Mouse (Mus musculus): ENCODE results near the gene Fras1. TPM values are rescaled to one million over a fixed set of nuclear protein-coding genes. Genes with fewer than 3 reads are reported as not detected.

Fras1 gene
- polyA plus RNA-seq, 1 experiment from 2014 or later, result 7.7 TPM

DNA sequence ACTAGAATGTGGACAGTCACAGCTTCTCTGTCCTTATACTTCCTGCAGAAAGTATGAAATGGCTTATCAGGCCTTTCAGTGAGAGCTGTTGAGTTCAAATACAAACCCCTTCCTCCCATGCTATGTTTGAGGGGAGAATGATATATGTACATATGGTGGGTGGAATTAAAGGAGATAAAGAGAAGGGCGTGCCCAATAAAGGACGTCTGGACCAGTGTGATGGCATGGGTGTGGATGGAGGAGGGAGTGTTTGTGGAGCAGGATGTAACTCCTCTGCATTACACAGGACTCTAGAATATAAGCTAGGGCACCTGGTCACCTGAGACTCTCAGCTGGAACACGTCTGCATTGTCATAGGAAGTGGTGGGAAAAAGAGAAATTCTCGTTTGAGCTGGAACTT lies 85.8 kb downstream of the Fras1 start:
- no peaks in the 10 kb centered on the region for H3K36me3 ChIP-seq
- H3K4me3 ChIP-seq, result no peak overlapping the region
- H3K27me3 ChIP-seq (ENCODE audit: insufficient read depth, poor library complexity, severe bottlenecking), result no peaks in the 10 kb centered on the region
- WGBS, result 82% methylated on average over 4 of the region's 4 CpGs
- H3K27ac ChIP-seq, result no peak overlapping the region
- no peaks in the 10 kb centered on the region for H3K9me3 ChIP-seq
- H3K4me1 ChIP-seq (replicated peaks), result no peaks in the 10 kb centered on the region
- DNase-seq (ENCODE audit: low spot score), result no peak

DNA sequence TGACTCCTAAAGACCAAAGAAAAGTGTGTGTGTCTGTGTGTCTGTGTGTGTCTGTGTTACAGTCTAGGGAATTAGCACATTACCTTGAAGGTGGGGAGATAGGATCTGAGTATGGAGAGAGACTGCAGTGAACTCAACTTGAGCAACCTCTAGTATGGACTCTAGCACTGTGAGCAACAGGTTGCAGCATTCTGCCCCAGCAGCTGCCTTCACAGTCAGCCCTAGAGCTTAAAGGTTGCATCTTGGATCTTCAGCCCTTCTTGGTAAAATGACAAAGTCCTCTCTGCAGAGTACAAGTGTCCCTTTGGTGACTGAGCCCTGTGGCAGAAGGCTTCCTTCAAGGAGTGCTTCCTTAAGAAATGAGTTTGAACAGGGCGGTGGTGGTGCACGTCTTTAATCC lies 88.4 kb downstream of the Fras1 start:
- Histone ChIP-seq H3K4me1 (replicated peaks) (0 out of 2 replicates have a peak, but pooled peaks cover 5% of the 10 kb centered on the region), H3K4me3 (no peak overlapping the region), H3K27ac (no peak overlapping the region), H3K27me3 (ENCODE audit: insufficient read depth, poor library complexity, severe bottlenecking) (no peaks in the 10 kb centered on the region), H3K36me3 (no peaks in the 10 kb centered on the region), H3K9me3 (no peaks in the 10 kb centered on the region)
- DNase-seq (ENCODE audit: low spot score), result no peak
- 96% methylated on average over 2 of the region's 2 CpGs for WGBS

DNA sequence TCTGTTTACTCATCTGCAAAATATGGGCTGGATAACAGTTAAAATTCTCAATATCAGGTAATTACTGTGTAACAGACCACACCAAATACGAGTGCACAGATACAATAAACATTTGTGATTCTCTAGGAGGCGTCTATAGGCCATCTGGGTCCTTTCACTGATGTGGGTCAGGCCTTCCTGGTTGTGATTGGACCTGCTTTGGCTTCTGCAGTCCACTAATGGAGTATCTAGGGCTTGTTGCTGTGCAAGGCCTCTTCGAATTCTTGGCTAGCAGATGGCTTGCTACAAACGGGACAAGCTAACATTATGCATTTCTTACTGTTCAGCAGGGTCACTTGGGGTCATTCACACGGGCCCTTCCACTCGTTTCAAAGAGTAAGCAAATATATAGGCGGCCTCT lies 92.7 kb downstream of the Fras1 start:
- H3K4me1 ChIP-seq (replicated peaks), result 0 out of 2 replicates have a peak, but pooled peaks cover 5% of the 10 kb centered on the region
- H3K9me3 ChIP-seq, result no peaks in the 10 kb centered on the region
- 47% methylated on average over 7 of the region's 7 CpGs for WGBS
- no peaks in the 10 kb centered on the region for H3K27me3 ChIP-seq (ENCODE audit: insufficient read depth, poor library complexity, severe bottlenecking)
- H3K4me3 ChIP-seq, result no peak overlapping the region
- no peak overlapping the region for H3K27ac ChIP-seq
- no peak for DNase-seq (ENCODE audit: low spot score)
- H3K36me3 ChIP-seq, result no peaks in the 10 kb centered on the region

DNA sequence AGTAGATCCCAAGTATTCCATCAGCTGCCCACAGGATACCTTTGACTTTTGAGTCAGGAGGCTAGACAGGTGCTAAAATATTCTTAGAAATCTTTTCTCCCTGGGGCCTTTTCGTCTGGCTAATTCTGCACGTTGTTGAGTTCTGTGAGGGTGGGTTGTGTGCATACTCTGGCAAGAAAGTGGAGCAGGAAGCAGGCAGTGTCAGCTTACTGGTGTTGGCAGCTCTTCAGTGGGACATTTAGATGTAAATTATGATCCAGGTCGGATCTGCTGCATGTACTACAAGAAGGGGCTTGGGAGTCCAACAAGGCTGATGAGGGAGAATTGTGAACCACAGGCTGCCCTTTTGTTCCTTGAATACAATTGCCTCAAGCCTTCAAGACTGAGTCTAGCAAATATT lies 98.2 kb downstream of the Fras1 start:
- WGBS, result 56% methylated on average over 3 of the region's 3 CpGs
- no peak for DNase-seq (ENCODE audit: low spot score)
- no peaks in the 10 kb centered on the region for H3K36me3 ChIP-seq
- H3K27ac ChIP-seq, result no peak overlapping the region
- H3K9me3 ChIP-seq, result no peaks in the 10 kb centered on the region
- 0 out of 2 replicates have a peak, but pooled peaks cover 5% of the 10 kb centered on the region for H3K4me1 ChIP-seq (replicated peaks)
- no peaks in the 10 kb centered on the region for H3K27me3 ChIP-seq (ENCODE audit: insufficient read depth, poor library complexity, severe bottlenecking)
- H3K4me3 ChIP-seq, result no peak overlapping the region

DNA sequence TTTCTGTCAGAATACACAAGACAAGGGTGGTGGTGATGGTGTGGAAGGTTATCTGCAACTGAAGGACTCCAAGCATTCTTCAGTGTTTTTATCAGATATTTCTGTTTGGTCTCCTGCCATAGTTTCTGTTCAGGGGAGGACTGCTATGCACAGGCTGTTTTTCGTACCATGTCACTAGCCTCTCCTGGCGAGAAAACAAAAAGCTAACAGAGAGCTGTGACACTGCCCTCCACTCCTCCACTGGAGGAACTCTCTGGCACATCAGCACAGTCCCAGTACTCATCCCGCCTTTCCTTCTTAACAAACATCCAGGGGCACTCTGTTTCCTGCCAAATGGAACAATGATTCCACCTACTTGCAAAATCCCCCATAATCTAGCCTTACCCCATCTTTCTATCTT lies 101.7 kb downstream of the Fras1 start:
- 81% methylated on average over 3 of the region's 3 CpGs for WGBS
- H3K9me3 ChIP-seq, result no peaks in the 10 kb centered on the region
- no peak for DNase-seq (ENCODE audit: low spot score)
- H3K4me1 ChIP-seq (replicated peaks), result 0 out of 2 replicates have a peak, but pooled peaks cover 10% of the 10 kb centered on the region
- H3K4me3 ChIP-seq, result no peak overlapping the region
- no peak overlapping the region for H3K27ac ChIP-seq
- H3K36me3 ChIP-seq, result no peaks in the 10 kb centered on the region
- no peaks in the 10 kb centered on the region for H3K27me3 ChIP-seq (ENCODE audit: insufficient read depth, poor library complexity, severe bottlenecking)

DNA sequence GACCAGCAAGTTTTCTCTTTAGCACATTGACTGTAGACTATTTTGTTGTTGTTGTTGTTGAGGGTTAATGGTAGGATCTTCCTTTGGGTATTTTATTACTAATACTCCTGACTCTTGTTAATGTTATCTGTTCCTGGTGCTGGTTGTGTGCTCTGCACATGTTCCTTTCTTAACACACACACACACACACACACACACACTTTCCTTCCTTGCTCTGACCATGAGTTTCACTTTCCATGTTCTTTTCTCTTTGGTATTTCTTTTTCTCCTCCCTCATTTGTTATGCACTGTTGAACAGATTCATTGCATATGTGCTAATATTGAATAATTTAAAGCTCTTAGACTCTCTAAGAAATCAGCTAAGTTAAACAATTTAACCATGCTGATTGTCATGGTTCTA lies 105.2 kb downstream of the Fras1 start:
- no peak for DNase-seq (ENCODE audit: low spot score)
- H3K4me3 ChIP-seq, result no peak overlapping the region
- H3K27me3 ChIP-seq (ENCODE audit: insufficient read depth, poor library complexity, severe bottlenecking), result no peaks in the 10 kb centered on the region
- no peaks in the 10 kb centered on the region for H3K36me3 ChIP-seq
- H3K9me3 ChIP-seq, result no peaks in the 10 kb centered on the region
- H3K4me1 ChIP-seq (replicated peaks), result 0 out of 2 replicates have a peak, but pooled peaks cover 5% of the 10 kb centered on the region
- no peak overlapping the region for H3K27ac ChIP-seq

DNA sequence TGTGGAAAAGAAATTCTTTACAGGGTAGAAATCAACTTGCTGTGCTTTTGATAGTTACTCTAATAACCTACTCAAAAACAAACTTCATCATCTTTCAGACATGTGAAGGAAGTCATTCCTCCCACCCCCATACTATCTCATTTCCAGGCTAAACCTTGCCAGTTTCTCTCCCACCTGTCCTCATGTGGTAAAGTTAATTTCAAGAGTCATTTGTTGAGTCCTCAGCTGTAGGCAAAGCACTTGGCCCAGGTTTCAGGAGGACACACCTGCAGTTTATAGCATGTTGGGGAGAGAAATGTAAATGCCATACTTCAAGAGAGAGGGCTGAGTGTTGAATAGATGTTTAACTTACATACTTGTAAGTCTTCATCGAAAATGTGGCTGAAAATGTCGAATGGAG lies 107.4 kb downstream of the Fras1 start:
- 0 out of 2 replicates have a peak, but pooled peaks cover 5% of the 10 kb centered on the region for H3K4me1 ChIP-seq (replicated peaks)
- H3K9me3 ChIP-seq, result no peaks in the 10 kb centered on the region
- no peak for DNase-seq (ENCODE audit: low spot score)
- no peaks in the 10 kb centered on the region for H3K36me3 ChIP-seq
- no peaks in the 10 kb centered on the region for H3K27me3 ChIP-seq (ENCODE audit: insufficient read depth, poor library complexity, severe bottlenecking)
- H3K27ac ChIP-seq, result no peak overlapping the region
- 89% methylated on average over 2 of the region's 2 CpGs for WGBS
- H3K4me3 ChIP-seq, result no peak overlapping the region

DNA sequence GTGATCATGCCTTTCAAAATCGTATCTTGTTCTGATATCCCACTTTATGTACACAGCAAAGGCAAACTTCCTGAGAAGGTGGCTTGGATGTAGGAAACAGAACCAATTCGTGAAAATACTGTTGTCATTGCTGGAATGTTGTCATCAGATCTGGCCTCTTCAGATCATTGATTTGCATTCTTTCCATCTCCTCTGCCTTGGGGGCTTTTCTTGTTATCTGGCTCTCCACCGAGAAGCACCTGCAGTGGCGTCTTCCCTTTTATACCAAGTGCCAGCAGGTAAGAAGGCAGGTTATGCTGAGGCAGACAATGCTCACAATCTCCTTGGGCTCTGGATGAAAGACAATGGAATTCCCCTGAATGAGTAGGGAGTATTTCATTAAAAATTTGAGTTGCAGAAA lies 108.3 kb downstream of the Fras1 start:
- DNase-seq (ENCODE audit: low spot score), result no peak
- no peak overlapping the region for H3K27ac ChIP-seq
- 86% methylated on average over 4 of the region's 4 CpGs for WGBS
- no peak overlapping the region for H3K4me3 ChIP-seq
- H3K9me3 ChIP-seq, result no peaks in the 10 kb centered on the region
- H3K27me3 ChIP-seq (ENCODE audit: insufficient read depth, poor library complexity, severe bottlenecking), result no peaks in the 10 kb centered on the region
- 0 out of 2 replicates have a peak, but pooled peaks cover 5% of the 10 kb centered on the region for H3K4me1 ChIP-seq (replicated peaks)
- no peaks in the 10 kb centered on the region for H3K36me3 ChIP-seq

DNA sequence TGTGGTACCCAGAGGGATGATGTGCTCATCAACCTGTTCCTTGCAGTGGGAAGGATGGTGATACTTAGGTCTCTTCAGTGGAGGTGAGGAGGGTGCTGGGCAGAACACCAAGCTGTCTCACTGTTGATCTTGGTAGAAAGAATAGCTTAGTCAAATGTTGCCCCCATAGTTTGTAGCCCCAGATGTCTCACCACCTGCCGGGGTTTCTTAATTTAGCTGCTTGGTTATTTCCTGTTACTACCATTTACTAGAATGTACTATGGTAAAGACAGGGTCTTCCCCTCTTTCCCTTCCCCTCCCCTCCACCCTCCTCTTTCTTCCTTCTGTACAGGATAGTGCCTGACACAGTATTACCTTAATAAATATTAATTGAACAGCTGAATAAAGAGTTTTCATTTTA lies 118.7 kb downstream of the Fras1 start:
- H3K36me3 ChIP-seq, result no peaks in the 10 kb centered on the region
- no peak for DNase-seq (ENCODE audit: low spot score)
- H3K27ac ChIP-seq, result no peak overlapping the region
- WGBS, result 93% methylated on average over 1 of the region's 1 CpGs
- no peaks in the 10 kb centered on the region for H3K4me1 ChIP-seq (replicated peaks)
- no peak overlapping the region for H3K4me3 ChIP-seq
- H3K27me3 ChIP-seq (ENCODE audit: insufficient read depth, poor library complexity, severe bottlenecking), result no peaks in the 10 kb centered on the region
- no peaks in the 10 kb centered on the region for H3K9me3 ChIP-seq

DNA sequence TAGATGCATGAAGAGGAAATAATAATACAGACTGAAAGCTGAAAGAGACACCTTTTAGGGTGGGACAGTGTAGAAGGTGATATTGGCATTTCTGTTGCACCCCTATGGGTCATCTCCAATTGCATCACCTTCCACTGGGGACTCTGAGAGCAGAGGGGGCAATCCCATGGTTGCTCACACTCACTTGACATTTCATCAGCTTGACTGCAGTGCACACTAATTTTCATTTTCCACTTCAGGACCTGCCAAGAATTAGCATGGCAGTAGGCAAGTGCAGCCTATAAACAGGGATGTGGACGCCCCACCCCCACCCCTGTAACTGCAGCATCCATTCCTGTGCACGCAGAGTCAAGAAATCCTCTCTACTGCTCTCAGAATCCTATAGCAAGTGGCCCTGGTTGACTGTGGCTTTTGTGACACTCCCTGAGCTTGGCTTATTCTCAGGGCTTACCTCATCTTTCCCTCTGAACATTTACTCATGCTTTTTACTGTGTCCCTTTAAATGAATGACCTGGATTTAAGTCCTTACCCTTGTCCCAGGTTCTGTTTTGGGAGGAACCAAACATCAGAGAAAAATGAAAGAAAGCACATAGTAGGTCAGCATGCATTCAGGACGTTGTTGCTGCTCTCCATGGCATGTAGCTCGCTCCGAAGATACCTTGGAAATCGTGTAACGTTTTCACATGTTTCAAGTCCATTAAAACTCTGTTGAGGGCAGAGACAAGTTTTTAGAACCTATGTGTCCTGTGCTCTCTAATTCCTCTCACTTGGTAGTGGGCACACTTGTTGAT lies 120.9 kb downstream of the Fras1 start:
- Histone ChIP-seq H3K4me1 (replicated peaks) (no peaks in the 10 kb centered on the region), H3K27me3 (ENCODE audit: insufficient read depth, poor library complexity, severe bottlenecking) (no peaks in the 10 kb centered on the region), H3K9me3 (no peaks in the 10 kb centered on the region), H3K27ac (no peak overlapping the region), H3K36me3 (no peaks in the 10 kb centered on the region), H3K4me3 (no peak overlapping the region)
- no peak for DNase-seq (ENCODE audit: low spot score)
- WGBS, result 90% methylated on average over 7 of the region's 7 CpGs

DNA sequence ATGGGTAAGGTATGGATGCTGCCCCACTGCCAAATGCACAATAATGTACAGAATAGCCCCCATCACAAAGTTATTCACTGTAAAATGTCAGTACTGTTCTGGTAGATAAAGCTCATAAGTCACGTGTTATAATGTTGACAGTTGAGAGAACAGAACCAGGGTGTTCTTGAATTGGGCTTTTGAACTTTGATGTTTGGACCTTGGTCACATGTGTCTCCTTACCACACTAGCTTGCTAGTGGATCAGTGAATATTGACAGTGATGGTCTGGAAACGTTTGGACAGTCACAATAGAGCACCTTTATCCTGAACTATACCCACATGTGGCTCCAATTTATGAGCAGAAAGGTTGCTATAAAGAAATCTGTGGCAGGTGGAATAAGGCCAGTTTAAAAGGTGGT lies 124.3 kb downstream of the Fras1 start:
- H3K4me1 ChIP-seq (replicated peaks), result no peaks in the 10 kb centered on the region; the same call in 1 of the 2 replicates

DNA sequence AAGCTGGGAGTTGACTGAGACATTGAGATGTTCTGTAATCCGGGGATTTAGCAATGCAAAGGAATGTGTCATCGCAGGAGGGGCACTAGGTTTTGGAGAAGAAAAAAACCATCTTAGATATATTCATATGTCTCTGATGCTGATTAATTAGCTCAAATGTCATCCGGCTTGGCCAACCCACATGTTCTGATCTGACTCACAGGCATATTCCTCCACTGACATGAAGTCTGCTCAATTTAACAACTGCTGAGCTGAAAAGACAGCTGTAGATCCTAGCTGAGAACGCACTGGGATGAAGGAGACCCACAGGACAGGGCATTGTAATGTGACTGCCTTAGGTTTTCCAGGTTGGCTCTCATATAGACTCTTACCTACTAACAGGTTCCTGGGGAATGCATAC lies 128.0 kb downstream of the Fras1 start:
- Histone ChIP-seq H3K4me3 (no peak overlapping the region), H3K4me1 (replicated peaks) (no peaks in the 10 kb centered on the region; the same call in 1 of the 2 replicates), H3K27ac (no peak overlapping the region), H3K9me3 (no peaks in the 10 kb centered on the region), H3K27me3 (ENCODE audit: insufficient read depth, poor library complexity, severe bottlenecking) (no peaks in the 10 kb centered on the region), H3K36me3 (no peaks in the 10 kb centered on the region)
- WGBS, result 77% methylated on average over 4 of the region's 4 CpGs
- DNase-seq (ENCODE audit: low spot score), result no peak

More for the DNA sequence above, 124.3 kb downstream of the Fras1 start:
- Histone ChIP-seq H3K27me3 (ENCODE audit: insufficient read depth, poor library complexity, severe bottlenecking) (no peaks in the 10 kb centered on the region), H3K36me3 (no peaks in the 10 kb centered on the region), H3K4me3 (no peak overlapping the region), H3K9me3 (no peaks in the 10 kb centered on the region), H3K27ac (no peak overlapping the region)
- 75% methylated on average over 2 of the region's 2 CpGs for WGBS
- DNase-seq (ENCODE audit: low spot score), result no peak

DNA sequence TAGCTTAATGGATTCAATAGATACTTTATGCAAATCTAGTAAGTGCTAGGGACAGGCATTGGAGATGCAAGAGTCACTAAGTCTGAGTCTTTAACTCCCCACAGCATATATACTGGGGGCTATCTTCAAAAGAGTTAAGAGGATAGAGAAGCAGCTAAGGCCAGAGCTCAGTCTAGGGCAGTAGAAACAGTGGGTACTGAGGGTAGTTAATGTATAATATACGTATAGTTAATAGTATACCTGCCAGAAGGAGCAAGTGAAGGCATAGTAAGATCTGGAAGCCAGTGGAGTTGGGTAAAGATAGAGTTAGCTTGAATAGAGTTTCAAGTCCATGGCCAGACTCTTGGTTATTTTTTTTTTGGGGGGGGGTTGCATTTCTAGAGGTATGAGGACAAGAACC lies 128.6 kb downstream of the Fras1 start:
- Histone ChIP-seq H3K36me3 (no peaks in the 10 kb centered on the region), H3K9me3 (no peaks in the 10 kb centered on the region), H3K27ac (no peak overlapping the region), H3K4me1 (replicated peaks) (no peaks in the 10 kb centered on the region; the same call in 1 of the 2 replicates), H3K27me3 (ENCODE audit: insufficient read depth, poor library complexity, severe bottlenecking) (no peaks in the 10 kb centered on the region), H3K4me3 (no peak overlapping the region)
- WGBS, result 91% methylated on average over 1 of the region's 1 CpGs
- no peak for DNase-seq (ENCODE audit: low spot score)

All from hindbrain, embryonic 10.5 days (tissue).